Mouse (Mus musculus) spleen, postnatal 36 days (tissue): ENCODE results near the gene AI661453.
"Not testable (repeated sequence)": the region's sequence is repeated elsewhere in the genome, so short reads cannot be mapped to it uniquely, and the experiment has no call there.

Experiments
- DNase-seq, 2 experiments: peaks; one replicate each; pipeline ENCODE4 v3.0.0; 2022; ENCODE audit warnings: low spot score in 2 of 2, mixed read lengths in 1 of 2

AI661453 gene

DNA sequence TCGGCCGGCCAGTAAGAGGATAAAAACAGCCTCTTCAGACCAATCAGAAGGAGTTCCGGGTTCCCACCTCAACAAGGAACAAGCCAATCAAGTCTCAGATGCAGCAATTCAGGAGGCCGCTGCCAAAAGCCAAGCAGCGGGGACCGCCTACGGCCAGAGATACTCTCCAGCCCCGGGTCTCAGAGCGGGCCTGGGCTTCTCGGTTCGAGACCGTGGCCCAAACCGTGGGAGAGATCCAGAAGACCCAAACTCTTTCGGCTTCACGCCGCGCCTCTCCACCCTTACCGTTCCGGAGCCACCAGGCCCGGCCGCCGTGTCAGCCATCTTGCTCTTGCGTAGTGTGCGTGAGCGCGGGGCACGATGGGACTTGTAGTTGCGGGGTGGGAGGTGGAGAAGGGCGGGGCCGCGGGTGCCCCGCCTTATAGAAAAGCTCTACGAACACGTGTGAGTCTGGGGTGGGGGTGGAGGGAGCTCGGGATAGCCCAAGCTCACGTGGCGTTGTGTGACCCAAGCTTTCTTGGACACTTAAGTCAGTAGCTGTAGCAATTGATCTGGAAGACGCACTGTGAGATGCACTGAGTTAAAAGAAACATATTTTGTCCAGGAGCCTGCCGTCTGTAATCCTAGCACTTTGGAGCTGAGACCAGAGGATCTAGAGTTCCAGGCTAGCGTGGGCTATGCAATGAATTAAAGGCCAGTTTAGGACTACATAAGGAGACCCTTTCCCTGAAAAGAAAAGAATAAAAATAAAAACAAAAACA lies 65.7 kb downstream of the AI661453 start, which contains the start of gene Taf8:
Taf8 (minus strand) TSS at position 347 of the 761 bp plus-strand sequence.
- peak; percentile 90 to 93 for DNase-seq

DNA sequence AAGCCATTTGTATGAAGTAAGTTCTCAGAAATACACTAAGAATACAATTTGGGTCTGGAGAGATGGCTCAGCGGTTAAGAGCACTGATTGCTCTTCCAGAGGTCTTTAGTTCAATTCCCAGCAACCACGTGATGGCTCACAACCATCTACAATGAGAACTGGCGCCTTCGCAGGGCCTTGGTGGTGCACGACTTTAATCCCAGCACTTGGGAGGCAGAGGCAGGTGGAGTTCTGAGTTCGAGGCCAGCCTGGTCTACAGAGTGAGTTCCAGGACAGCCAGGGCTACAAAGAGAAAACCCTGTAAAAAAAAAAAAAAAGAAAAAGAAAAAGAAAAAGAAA lies 66.3 kb downstream of the AI661453 start:
- DNase-seq = not testable (repeated sequence)

DNA sequence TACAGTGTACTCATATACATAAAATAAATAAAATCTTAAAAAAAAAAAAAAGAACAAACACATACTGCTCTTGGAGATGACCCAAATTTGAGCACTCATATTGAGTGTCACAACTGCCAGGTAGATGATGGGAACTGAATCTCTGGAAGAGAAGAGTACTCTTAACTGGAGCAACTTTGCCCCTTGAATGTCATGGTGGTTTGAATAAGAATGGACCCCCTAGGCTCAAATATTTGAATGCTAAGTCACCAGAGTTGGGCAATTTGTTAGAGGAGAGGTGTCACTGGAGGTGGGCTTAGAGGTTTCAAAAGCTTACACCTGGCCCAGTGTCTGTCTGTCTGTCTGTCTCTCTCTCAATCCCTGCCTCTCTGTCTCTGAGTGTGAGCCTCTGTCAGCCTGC lies 67.3 kb downstream of the AI661453 start:
- no peak for DNase-seq

- DNase-seq = no peak
Measured at GRCm38 (mm10) chr17:47504228-47504627, 67.8 kb downstream of the AI661453 start.

GRCm38 (mm10) chr17:47504941-47505346 lies 68.5 kb downstream of the AI661453 start, which contains the start of gene Ccnd3:
Gene Ccnd3, plus strand, starts transcription at chr17:47505051.
- peak; percentile 88 to 94 for DNase-seq

DNA sequence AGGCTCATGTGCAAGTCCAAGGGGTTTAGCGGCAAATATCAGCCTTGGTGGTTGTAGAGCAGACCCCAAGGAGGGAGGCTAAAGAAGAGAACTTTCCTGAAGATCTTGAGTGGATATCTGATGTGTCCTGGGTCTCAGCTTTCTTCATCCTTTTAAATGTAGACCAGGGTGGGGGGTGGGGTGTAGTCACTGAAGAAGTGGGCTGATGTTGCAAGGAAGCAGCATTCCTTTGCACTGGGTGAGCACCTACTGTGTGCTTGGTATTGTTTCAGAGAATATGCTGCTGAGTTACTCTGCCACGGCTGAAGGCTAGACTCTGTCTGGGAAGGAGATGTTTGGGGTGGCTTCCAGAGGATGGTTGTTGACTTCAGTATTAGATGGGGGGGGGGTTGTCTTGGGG lies 69.2 kb downstream of the AI661453 start:
- DNase-seq = no peak

GRCm38 (mm10) chr17:47506042-47506441 lies 69.6 kb downstream of the AI661453 start:
- no peak for DNase-seq

DNA sequence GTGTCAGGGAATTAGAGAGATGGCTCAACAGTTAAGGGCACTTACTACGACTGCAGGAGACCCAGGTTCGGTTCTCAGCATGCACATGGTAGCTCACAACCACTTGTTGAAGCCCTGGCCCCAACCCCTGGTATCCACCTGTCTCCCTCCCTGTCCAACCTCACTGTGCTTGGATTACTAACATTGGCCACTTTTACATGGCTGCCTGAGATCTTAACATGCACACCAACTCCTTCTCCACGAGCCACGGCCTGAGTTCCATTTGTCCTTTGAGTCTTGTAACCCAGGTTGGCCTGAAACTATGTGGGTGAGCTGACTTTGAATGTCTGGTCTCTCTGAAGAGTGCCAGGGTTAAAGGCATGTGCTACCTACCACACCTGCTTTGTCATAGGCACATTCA lies 70.3 kb downstream of the AI661453 start:
- DNase-seq = no peak

GRCm38 (mm10) chr17:47507523-47507922 lies 71.1 kb downstream of the AI661453 start:
- no peak for DNase-seq

GRCm38 (mm10) chr17:47508012-47508608 lies 71.7 kb downstream of the AI661453 start:
- peak; percentile 99 for DNase-seq

GRCm38 (mm10) chr17:47509031-47509705 lies 72.8 kb downstream of the AI661453 start:
- peak; percentile 60 to 71 for DNase-seq

DNA sequence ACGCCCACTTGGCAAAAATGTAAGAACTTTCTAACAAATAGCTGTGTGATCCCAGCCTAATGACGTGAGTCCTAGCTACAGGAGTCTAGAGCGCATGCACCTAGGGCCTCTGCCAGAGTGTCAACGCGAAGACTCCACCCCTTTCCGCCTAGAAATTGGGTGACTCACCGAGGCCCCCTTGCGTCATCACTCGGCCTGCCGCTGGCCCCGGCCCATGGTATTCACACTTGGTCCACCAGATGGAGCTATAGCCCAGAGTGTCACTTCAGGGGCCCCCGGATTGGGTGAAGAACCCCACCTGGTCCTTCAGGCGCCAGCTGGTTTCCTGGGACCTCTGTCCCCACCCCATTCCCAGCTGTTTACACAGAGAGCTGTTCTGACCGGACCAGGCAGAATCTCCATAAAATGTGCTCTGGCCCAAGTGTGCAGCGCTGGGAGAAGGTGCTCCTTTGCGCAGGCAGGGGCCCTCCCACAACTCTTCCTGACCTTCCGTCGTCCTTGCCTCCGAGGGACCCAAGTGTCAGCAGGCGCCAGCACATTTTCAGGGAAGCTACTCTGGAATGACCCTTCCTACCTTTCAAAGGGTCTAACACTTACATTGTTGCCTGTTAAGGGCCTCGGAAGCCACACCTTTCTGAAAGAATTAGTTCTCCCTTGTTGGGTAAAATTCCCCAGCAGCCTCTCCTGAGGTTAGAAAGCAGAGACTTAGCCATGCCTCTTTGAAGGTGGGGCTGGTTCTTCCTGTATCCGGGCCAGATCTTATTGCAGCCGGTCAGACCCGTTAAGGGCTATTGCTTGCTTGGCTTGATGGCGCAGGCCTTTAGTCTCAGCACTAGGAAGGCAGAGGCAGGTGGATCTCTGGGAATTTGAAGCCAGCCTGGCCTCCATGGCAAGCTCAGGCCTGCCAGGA lies 75.0 kb downstream of the AI661453 start:
- DNase-seq = peak; percentile 95 to 96

- no peak for DNase-seq
Measured at GRCm38 (mm10) chr17:47512956-47513775, 76.8 kb downstream of the AI661453 start.

DNA sequence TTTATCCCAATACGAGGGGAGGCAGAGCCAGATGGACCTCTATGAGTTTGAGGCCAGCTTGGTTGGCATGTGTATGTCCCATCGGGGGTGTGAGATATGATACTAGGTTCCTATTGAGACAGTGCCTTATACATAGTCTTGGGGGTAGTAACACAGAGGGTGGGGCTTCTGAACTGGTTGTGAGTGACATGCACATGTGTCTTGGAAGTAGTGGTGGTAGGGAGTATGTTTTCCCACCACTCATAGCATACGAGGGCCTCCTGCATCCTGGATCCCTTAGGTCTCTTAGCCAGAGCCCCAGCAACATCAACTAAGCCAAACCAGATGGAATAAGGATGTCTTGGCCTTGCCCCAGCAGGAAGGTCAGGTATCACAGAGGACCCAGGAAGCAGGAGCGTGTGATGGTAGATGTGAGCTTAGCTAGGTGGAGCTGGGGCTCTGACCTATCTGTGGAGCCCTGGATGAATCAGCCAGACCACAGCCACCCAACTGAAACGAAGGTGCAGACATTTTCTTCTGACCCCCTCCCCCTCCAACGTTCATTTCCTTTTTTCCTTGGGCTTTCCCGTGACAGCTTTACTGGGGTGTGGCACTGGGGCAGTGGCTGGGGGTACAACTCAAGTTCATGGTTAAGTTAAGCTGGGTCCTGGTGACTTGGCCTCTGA lies 78.9 kb downstream of the AI661453 start:
- no peak for DNase-seq

DNA sequence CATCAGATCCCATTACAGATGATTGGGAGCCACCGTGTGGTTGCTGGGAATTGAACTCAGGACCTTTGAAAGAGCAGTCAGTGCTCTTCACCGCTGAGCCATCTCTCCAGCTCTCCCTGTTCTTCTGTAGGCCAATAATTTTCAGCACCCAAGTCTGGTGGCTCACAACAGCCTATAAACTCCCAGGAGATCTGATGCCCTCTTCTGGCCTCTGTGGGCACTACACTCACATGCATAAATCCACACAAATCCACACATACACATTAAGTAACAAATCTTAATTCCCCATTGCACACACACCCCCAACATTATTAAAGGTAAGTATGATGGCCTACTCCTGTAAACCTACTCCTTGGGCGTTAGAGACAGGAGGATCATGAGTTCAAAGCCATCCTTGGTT lies 79.8 kb downstream of the AI661453 start:
- no peak for DNase-seq

DNA sequence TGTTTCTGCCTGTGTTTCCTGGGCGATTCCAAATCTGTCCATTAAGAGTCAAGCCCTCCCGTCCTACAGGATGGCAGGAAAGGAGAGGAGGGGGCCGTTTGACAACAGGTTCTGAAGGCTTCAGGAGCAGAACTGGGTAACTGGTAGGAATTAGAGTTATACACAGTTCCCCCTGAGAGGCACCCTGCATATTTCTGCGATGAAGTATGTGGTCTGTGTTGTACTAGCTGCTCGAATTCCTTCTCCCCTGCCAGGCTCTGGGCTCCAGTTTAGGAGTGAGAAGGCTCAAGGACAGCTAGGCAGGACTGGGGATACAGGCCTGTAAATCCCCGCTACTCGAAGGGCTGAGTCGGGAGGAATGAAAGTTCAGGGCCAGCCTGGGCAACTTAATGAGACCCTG lies 81.8 kb downstream of the AI661453 start:
- no peak for DNase-seq
